Mouse (Mus musculus) ES-Bruce4 (cell line): Measurements from ENCODE around the gene Rnf157.

Source experiments
- CTCF ChIP-seq: IDR thresholded peaks from one replicate; pipeline ENCODE4 v1.8.1; 2011; ENCODE audit warnings: low read depth, low read length
- POLR2A ChIP-seq: IDR thresholded peaks from one replicate; pipeline ENCODE4 v1.8.1; 2011; ENCODE audit warnings: low read length; ENCODE audit not compliant: insufficient read depth

GRCm38 (mm10) chr11:116422562-116422961 is 9.7 kb upstream of the Rnf157 start:
- TF ChIP-seq CTCF (no peak), POLR2A (no peak)
